Mouse (Mus musculus) heart, adult 2 months (tissue): ENCODE data around the gene Sh3rf3. TPM values are rescaled to one million over a fixed set of nuclear protein-coding genes. Genes with fewer than 3 reads are reported as not detected.
A peak's percentile ranks its signal among the peaks of the same experiment; 100 is the strongest.

Experiments
- DNase-seq, 2 experiments: peaks; one replicate each; pipeline ENCODE4 v3.0.0; 2021
- H3K27ac ChIP-seq: fragments of 200-600 bp; 2 replicates; pipeline ENCODE4 v1.8.1; 2022
- H3K27me3 ChIP-seq: fragments of 200-500 bp; 2 replicates; pipeline ENCODE4 v1.6.1; 2012; ENCODE audit warnings: mild to moderate bottlenecking, low read length, inconsistent platforms, mixed read lengths; ENCODE audit not compliant: control insufficient read depth, insufficient read depth
- H3K36me3 ChIP-seq: fragments of 200-500 bp; 2 replicates; pipeline ENCODE4 v1.6.1; 2012; ENCODE audit warnings: low read length, inconsistent platforms; ENCODE audit not compliant: control insufficient read depth, insufficient read depth
- H3K4me1 ChIP-seq: fragments of 200-500 bp; 2 replicates; pipeline ENCODE4 v1.6.1; 2011; ENCODE audit warnings: low read length; ENCODE audit not compliant: control insufficient read depth, insufficient read depth
- H3K4me3 ChIP-seq: fragments of 200-600 bp; 2 replicates; pipeline ENCODE4 v1.8.1; 2022
- H3K79me2 ChIP-seq: fragments of 200-500 bp; replicated peaks from 2 replicates; pipeline ENCODE4 v1.6.1; 2012; ENCODE audit warnings: mild to moderate bottlenecking, inconsistent platforms, low read length, moderate library complexity, mixed read lengths; ENCODE audit not compliant: control insufficient read depth, insufficient read depth
- H3K9ac ChIP-seq: fragments of 200-500 bp; 2 replicates; pipeline ENCODE4 v1.6.1; 2012; ENCODE audit warnings: low read depth, mild to moderate bottlenecking, control low read depth, inconsistent platforms, low read length, mixed read lengths
- CTCF ChIP-seq: fragments of 200-600 bp; IDR thresholded peaks from 2 replicates; pipeline ENCODE4 v1.8.1; 2022; ENCODE audit warnings: antibody characterized with exemption, mild to moderate bottlenecking, moderate library complexity
- EP300 ChIP-seq: fragments of 200-500 bp; IDR thresholded peaks from 2 replicates; pipeline ENCODE4 v1.6.1; 2011; ENCODE audit warnings: low read depth, low read length, control low read depth; ENCODE audit not compliant: insufficient read depth
- POLR2A ChIP-seq: fragments of 200-500 bp; IDR thresholded peaks from 2 replicates; pipeline ENCODE4 v1.6.1; 2011; ENCODE audit warnings: mild to moderate bottlenecking, low read depth, low read length, control low read depth; ENCODE audit not compliant: insufficient read depth
- WGBS: fragments of 180-500 bp; shearing (Covaris S2); methylation state at CpG from one replicate; pipeline ENCODE4 v1.1.7; 2018; 5-methylcytosine and 5-hydroxymethylcytosine counted together
- intact Hi-C: fragments of 180-260 bp; cut with DNase I; formaldehyde crosslinking; loops from one replicate; pipeline ENCODE4 v1.15.1; 2025
- polyA plus RNA-seq: library from polyadenylated mRNA; depleted of rRNA; stranded (reverse); fragments of >200 nt; gene quantifications from 2 replicates; pipeline ENCODE4 v1.2.3, GENCODE M21; 2012
- total RNA-seq, 2 experiments: library from RNA; stranded (reverse); gene quantifications; 2 replicates each; pipeline ENCODE4 v1.2.3; 2021

The Sh3rf3 gene
- total and polyA plus RNA-seq, 3 experiments: 0.80 to 1.6 (median 0.97) TPM

- Histone ChIP-seq H3K79me2 (no peaks in the 10 kb centered on the region), H3K27me3 (no peaks in the 10 kb centered on the region), H3K4me3 (no peak overlapping the region), H3K4me1 (no peaks in the 10 kb centered on the region), H3K9ac (no peak overlapping the region), H3K27ac (no peak overlapping the region), H3K36me3 (no peaks in the 10 kb centered on the region)
- no peak for DNase-seq
- WGBS: 86% methylated on average over 6 of the region's 6 CpGs
- TF ChIP-seq POLR2A: no peak
- TF ChIP-seq EP300: no peak
- TF ChIP-seq CTCF: no peak
- intact Hi-C loops: no loop called here
Measured at GRCm38 (mm10) chr10:58935606-58936005, 122.4 kb downstream of the Sh3rf3 start.

GRCm38 (mm10) chr10:58936441-58936860 is 123.3 kb downstream of the Sh3rf3 start:
- 68% methylated on average over 9 of the region's 9 CpGs for WGBS
- Histone ChIP-seq H3K79me2 (no peaks in the 10 kb centered on the region), H3K27me3 (no peaks in the 10 kb centered on the region), H3K4me3 (no peak overlapping the region), H3K4me1 (no peaks in the 10 kb centered on the region), H3K36me3 (no peaks in the 10 kb centered on the region), H3K9ac (no peak overlapping the region), H3K27ac (no peak overlapping the region)
- no peak for TF ChIP-seq POLR2A
- no peak for TF ChIP-seq CTCF
- TF ChIP-seq EP300: no peak
- intact Hi-C loops: no loop called here
- DNase-seq: no peak

- H3K27me3 ChIP-seq: no peaks in the 10 kb centered on the region
- no peaks in the 10 kb centered on the region for H3K79me2 ChIP-seq
- 57% methylated on average over 3 of the region's 3 CpGs for WGBS
- DNase-seq: no peak
- no peaks in the 10 kb centered on the region for H3K4me1 ChIP-seq
- TF ChIP-seq POLR2A: no peak
- no peak for TF ChIP-seq CTCF
- no peak for TF ChIP-seq EP300
- H3K36me3 ChIP-seq: no peaks in the 10 kb centered on the region
- no peak overlapping the region for H3K4me3 ChIP-seq
- no peak overlapping the region for H3K27ac ChIP-seq
- H3K9ac ChIP-seq: no peak overlapping the region
- intact Hi-C loops: no loop called here
Measured at GRCm38 (mm10) chr10:58937521-58937920, 124.4 kb downstream of the Sh3rf3 start.

- no peaks in the 10 kb centered on the region for H3K79me2 ChIP-seq
- H3K9ac ChIP-seq: no peak overlapping the region
- no peaks in the 10 kb centered on the region for H3K36me3 ChIP-seq
- no peaks in the 10 kb centered on the region for H3K27me3 ChIP-seq
- WGBS: 73% methylated on average over 3 of the region's 3 CpGs
- intact Hi-C loops: no loop called here
- H3K27ac ChIP-seq: no peak overlapping the region
- DNase-seq: no peak
- no peak for TF ChIP-seq POLR2A
- TF ChIP-seq EP300: no peak
- no peak for TF ChIP-seq CTCF
- no peaks in the 10 kb centered on the region; the same call in 1 of the 2 replicates for H3K4me1 ChIP-seq
- no peak overlapping the region for H3K4me3 ChIP-seq
Measured at GRCm38 (mm10) chr10:58942819-58943218, 129.7 kb downstream of the Sh3rf3 start.

- 60% methylated on average over 9 of the region's 9 CpGs for WGBS
- TF ChIP-seq EP300 (no peak), POLR2A (no peak), CTCF (no peak)
- no peaks in the 10 kb centered on the region for H3K27me3 ChIP-seq
- H3K9ac ChIP-seq: no peak overlapping the region
- peak in 1 of 2 experiments; percentile 14 for DNase-seq
- no peak overlapping the region for H3K27ac ChIP-seq
- no peaks in the 10 kb centered on the region; the same call in 1 of the 2 replicates for H3K4me1 ChIP-seq
- intact Hi-C loops: no loop called here
- H3K79me2 ChIP-seq: no peaks in the 10 kb centered on the region
- H3K36me3 ChIP-seq: no peaks in the 10 kb centered on the region
- H3K4me3 ChIP-seq: no peak overlapping the region
Measured at GRCm38 (mm10) chr10:58943661-58944400, 130.7 kb downstream of the Sh3rf3 start.

- no peak overlapping the region for H3K27ac ChIP-seq
- no peaks in the 10 kb centered on the region for H3K36me3 ChIP-seq
- peak in 1 of 2 experiments; percentile 34 for DNase-seq
- TF ChIP-seq POLR2A: no peak
- TF ChIP-seq CTCF: no peak
- TF ChIP-seq EP300: no peak
- intact Hi-C loops: loop anchor here (5.0 kb wide), 1 partner anchor 687 kb away; no protein-coding TSS in a partner anchor
- H3K4me1 ChIP-seq: no peaks in the 10 kb centered on the region; the same call in 1 of the 2 replicates
- WGBS: 56% methylated on average over 6 of the region's 6 CpGs
- no peaks in the 10 kb centered on the region for H3K27me3 ChIP-seq
- H3K4me3 ChIP-seq: no peak overlapping the region
- no peaks in the 10 kb centered on the region for H3K79me2 ChIP-seq
- H3K9ac ChIP-seq: no peak overlapping the region
Measured at GRCm38 (mm10) chr10:58944930-58945329, 131.8 kb downstream of the Sh3rf3 start.
